Mouse (Mus musculus) T-cell, adult 2 months (primary cell): ENCODE measurements around the gene Zfp386.

ENCODE experiments used
- DNase-seq: peaks from one replicate; pipeline ENCODE4 v3.0.0; 2022; ENCODE audit warnings: low spot score

The Zfp386 gene

GRCm38 (mm10) chr12:116047440-116048377, at the start of gene Zfp386:
Gene Zfp386 (plus strand): TSS chr12:116047724.
- DNase-seq: peak; percentile 95

GRCm38 (mm10) chr12:115999784-116000183, 47.7 kb upstream of the Zfp386 start:
- peak; percentile 62 for DNase-seq

- DNase-seq: peak; percentile 8
Measured at GRCm38 (mm10) chr12:116002946-116003345, 44.6 kb upstream of the Zfp386 start.

- peak; percentile 74 for DNase-seq
Measured at GRCm38 (mm10) chr12:116010812-116011211, 36.7 kb upstream of the Zfp386 start.

- DNase-seq: no peak
Measured at GRCm38 (mm10) chr12:116028095-116028494, 19.4 kb upstream of the Zfp386 start.

- DNase-seq: no peak
Measured at GRCm38 (mm10) chr12:116035346-116035745, 12.2 kb upstream of the Zfp386 start.

GRCm38 (mm10) chr12:116044785-116045184, 2.7 kb upstream of the Zfp386 start:
- DNase-seq: no peak

- peak; percentile 48 for DNase-seq
Measured at GRCm38 (mm10) chr12:116048766-116049165, 1.2 kb downstream of the Zfp386 start.

GRCm38 (mm10) chr12:116049236-116049635, 1.7 kb downstream of the Zfp386 start:
- DNase-seq: no peak

- peak; percentile 46 for DNase-seq
Measured at GRCm38 (mm10) chr12:116049701-116050100, 2.2 kb downstream of the Zfp386 start.

- DNase-seq: no peak
Measured at GRCm38 (mm10) chr12:116054342-116054741, 6.8 kb downstream of the Zfp386 start.

- no peak for DNase-seq
Measured at GRCm38 (mm10) chr12:116056112-116056511, 8.6 kb downstream of the Zfp386 start.

GRCm38 (mm10) chr12:116061561-116062193, 14.2 kb downstream of the Zfp386 start:
- DNase-seq: no peak

GRCm38 (mm10) chr12:116062194-116062583, 14.7 kb downstream of the Zfp386 start:
- no peak for DNase-seq

- no peak for DNase-seq
Measured at GRCm38 (mm10) chr12:116063020-116063419, 15.5 kb downstream of the Zfp386 start.

- DNase-seq: no peak
Measured at GRCm38 (mm10) chr12:116071023-116071422, 23.5 kb downstream of the Zfp386 start.

- peak; percentile 37 for DNase-seq
Measured at GRCm38 (mm10) chr12:116077074-116077854, 29.7 kb downstream of the Zfp386 start, which contains the start of gene Vipr2. Gene Vipr2 (plus strand): TSS chr12:116077726.

- no peak for DNase-seq
Measured at GRCm38 (mm10) chr12:116077855-116078366, 30.4 kb downstream of the Zfp386 start.

GRCm38 (mm10) chr12:116083125-116083524, 35.6 kb downstream of the Zfp386 start:
- no peak for DNase-seq

- no peak for DNase-seq
Measured at GRCm38 (mm10) chr12:116084294-116084693, 36.8 kb downstream of the Zfp386 start.

GRCm38 (mm10) chr12:116086951-116087600, 39.6 kb downstream of the Zfp386 start:
- DNase-seq: no peak
